Mouse (Mus musculus) heart, postnatal 0 days (tissue): ENCODE measurements around the gene Ube2f.

Experiments used
- CTCF ChIP-seq: IDR thresholded peaks from 2 replicates; pipeline ENCODE4 v1.5.1; 2016; ENCODE audit warnings: antibody characterized with exemption, control low read depth, low read depth
- EP300 ChIP-seq: IDR thresholded peaks from 2 replicates; pipeline ENCODE4 v1.6.1; 2016; ENCODE audit warnings: antibody characterized with exemption, low read depth

- TF ChIP-seq CTCF (no peak), EP300 (no peak)
Observed at GRCm38 (mm10) chr1:91262508-91262907, 12.4 kb downstream of the Ube2f start.
